Mouse (Mus musculus): ENCODE measurements around the gene Pias4. TPM values are rescaled to one million over a fixed set of nuclear protein-coding genes. Genes with fewer than 3 reads are reported as not detected.
A peak's percentile ranks its signal among the peaks of the same experiment; 100 is the strongest.
"Not testable (repeated sequence)": the region's sequence is repeated elsewhere in the genome, so short reads cannot be mapped to it uniquely, and the experiment has no call there.

Pias4 gene
- polyA plus RNA-seq, 1 experiment from 2014 or later: 35.7 TPM

DNA sequence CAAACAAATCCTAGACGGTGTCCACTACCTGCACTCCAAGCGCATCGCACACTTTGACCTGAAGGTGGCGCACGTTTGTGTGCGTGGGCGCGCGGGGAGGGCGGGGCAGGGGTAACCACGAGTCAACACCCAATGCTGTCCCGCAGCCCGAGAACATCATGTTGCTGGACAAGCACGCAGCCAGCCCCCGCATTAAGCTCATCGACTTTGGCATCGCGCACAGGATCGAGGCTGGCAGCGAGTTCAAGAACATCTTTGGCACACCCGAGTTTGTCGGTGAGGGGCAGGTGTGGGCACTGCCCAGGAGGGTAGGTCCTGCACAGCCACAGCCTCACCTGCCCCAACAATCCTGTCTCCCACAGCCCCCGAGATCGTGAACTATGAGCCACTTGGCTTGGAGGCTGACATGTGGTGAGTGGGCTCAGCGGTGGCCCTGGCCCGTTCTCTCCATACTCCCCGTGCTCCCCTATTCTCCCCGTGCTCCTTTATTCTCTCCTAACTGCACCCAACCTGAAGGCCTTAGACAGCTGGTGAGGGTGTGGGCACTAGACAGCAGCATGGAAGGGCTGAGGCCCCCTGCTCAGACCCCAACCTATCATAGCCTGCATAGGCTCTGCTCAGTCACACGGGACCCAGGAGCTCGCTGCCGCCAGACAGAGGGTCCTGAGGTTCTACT lies 22.7 kb upstream of the Pias4 start:
- peaks cover 56% of the 10 kb centered on the region for H3K36me3 ChIP-seq
- ATAC-seq (ENCODE audit: extremely low read depth, insufficient number of reproducible peaks, low FRiP score, low TSS enrichment): no peak
- H3K4me3 ChIP-seq: no peak overlapping the region
- H3K27me3 ChIP-seq (replicated peaks): peaks cover 17% of the 10 kb centered on the region
- no peak overlapping the region for H3K4me2 ChIP-seq
- no peaks in the 10 kb centered on the region for H3K9me3 ChIP-seq
- H3K27ac ChIP-seq (replicated peaks): peak overlapping the region; percentile 99; the same call in 1 of the 2 replicates
- WGBS: 71% methylated on average over 31 of the region's 31 CpGs
- peak overlapping the region; percentile 47; the same call in 1 of the 2 replicates for H3K9ac ChIP-seq
- peaks cover 38% of the 10 kb centered on the region for H3K4me1 ChIP-seq

DNA sequence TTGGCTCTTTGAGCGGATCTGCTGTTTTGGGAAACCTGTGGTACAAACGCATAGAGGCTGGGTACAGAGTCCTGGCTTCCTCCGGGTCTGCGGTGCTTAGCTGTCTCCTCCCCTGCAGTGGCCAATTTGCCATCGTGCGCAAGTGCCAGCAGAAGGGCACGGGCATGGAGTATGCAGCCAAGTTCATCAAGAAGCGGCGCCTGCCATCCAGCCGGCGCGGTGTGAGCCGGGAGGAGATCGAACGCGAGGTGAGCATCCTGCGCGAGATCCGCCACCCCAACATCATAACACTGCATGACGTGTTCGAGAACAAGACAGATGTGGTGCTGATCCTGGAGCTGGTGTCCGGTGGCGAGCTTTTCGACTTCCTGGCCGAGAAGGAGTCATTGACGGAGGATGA lies 22.1 kb upstream of the Pias4 start:
- no peak overlapping the region for H3K4me3 ChIP-seq
- 77% methylated on average over 26 of the region's 26 CpGs for WGBS
- peaks cover 43% of the 10 kb centered on the region for H3K4me1 ChIP-seq
- no peak overlapping the region for H3K4me2 ChIP-seq
- no peak for ATAC-seq (ENCODE audit: extremely low read depth, insufficient number of reproducible peaks, low FRiP score, low TSS enrichment)
- no peak overlapping the region for H3K27ac ChIP-seq (replicated peaks)
- H3K9me3 ChIP-seq: no peaks in the 10 kb centered on the region
- peaks cover 61% of the 10 kb centered on the region for H3K36me3 ChIP-seq
- H3K27me3 ChIP-seq (replicated peaks): peaks cover 11% of the 10 kb centered on the region
- no peak overlapping the region for H3K9ac ChIP-seq

DNA sequence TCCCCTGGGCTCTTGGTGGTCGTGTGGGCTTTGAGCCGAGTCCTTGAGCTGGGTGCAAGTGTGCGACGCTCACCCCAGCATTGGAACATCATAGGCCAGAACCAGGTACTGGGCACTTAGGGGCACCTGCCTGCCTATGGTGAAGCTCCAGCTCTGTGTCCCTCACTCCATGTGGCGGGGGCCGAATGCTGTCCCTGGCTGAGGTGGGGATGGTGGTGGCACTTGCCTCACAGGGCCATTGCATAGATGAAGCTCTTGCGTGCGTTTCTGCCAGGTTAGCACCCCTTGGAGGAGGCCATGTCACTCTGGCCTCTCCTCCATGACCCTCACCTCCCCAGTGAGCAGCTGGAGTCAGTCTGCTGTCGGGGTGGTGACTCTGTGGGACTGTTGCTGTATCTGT lies 19.4 kb upstream of the Pias4 start:
- no peak overlapping the region for H3K27ac ChIP-seq (replicated peaks)
- peak overlapping the region; percentile 44; the same call in 1 of the 2 replicates for H3K9ac ChIP-seq
- WGBS: 94% methylated on average over 9 of the region's 9 CpGs
- H3K4me2 ChIP-seq: no peak overlapping the region
- H3K27me3 ChIP-seq (replicated peaks): no peaks in the 10 kb centered on the region
- H3K9me3 ChIP-seq: no peaks in the 10 kb centered on the region
- H3K4me1 ChIP-seq: peaks cover 46% of the 10 kb centered on the region
- H3K36me3 ChIP-seq: peaks cover 76% of the 10 kb centered on the region
- no peak overlapping the region for H3K4me3 ChIP-seq
- no peak for ATAC-seq (ENCODE audit: extremely low read depth, insufficient number of reproducible peaks, low FRiP score, low TSS enrichment)

DNA sequence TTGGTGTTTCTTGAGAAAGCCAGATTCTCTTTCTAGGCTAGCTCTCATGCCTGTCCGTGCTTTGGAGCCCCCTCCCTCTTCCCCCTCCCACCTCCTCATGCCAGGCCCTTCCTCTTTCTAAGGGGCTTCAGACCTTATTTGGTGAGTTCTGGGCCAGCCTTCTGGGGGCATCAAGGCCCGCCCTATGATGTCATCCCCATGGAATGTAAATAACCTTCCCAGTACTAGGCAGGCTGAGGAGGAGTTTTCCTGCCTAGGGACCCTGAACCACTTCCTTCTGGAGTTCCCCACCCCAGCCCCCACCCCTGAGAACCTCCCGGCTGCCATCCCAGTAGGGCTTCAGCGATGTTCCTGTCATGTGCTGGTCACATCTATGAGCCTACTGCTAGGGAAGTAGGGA lies 17.0 kb upstream of the Pias4 start:
- Histone ChIP-seq H3K36me3 (peaks cover 79% of the 10 kb centered on the region), H3K4me1 (peaks cover 49% of the 10 kb centered on the region), H3K4me2 (peak overlapping the region; percentile 82), H3K4me3 (peak overlapping the region; percentile 6; the same call in 1 of the 2 replicates), H3K9me3 (no peaks in the 10 kb centered on the region), H3K9ac (peak overlapping the region; percentile 89), H3K27ac (replicated peaks) (peak overlapping the region; percentile 94), H3K27me3 (replicated peaks) (no peaks in the 10 kb centered on the region)
- no peak for ATAC-seq (ENCODE audit: extremely low read depth, insufficient number of reproducible peaks, low FRiP score, low TSS enrichment)
- 13% methylated on average over 4 of the region's 4 CpGs for WGBS

DNA sequence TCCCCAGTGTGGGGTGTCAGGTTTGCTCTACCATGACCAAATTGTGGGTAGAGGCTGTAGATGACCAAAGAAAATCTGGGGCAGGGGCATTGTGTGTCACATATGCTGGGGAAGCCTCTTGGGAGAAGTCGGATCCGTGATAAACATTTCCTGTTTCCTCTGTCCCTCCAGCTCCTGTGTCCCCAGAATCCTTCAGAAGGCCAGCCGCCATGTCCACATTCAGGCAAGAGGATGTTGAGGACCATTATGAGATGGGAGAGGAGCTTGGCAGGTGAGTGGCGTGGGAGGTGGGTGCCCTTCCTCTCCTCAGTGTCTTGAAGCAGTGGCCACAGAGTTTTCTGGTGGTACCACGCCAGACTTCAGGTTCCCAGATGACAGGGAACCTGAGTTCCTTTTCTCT lies 16.1 kb upstream of the Pias4 start, which contains the start of gene 4930442H23Rik:
Gene 4930442H23Rik, minus strand, starts transcription at position 45 of the 400 bp plus-strand sequence.
- WGBS: 69% methylated on average over 5 of the region's 5 CpGs
- no peak for ATAC-seq (ENCODE audit: extremely low read depth, insufficient number of reproducible peaks, low FRiP score, low TSS enrichment)
- Histone ChIP-seq H3K27me3 (replicated peaks) (no peaks in the 10 kb centered on the region), H3K4me2 (peak within 1 kb of the TSS; percentile 82), H3K9ac (peak within 1 kb of the TSS; percentile 89), H3K4me1 (peaks cover 58% of the 10 kb centered on the region), H3K36me3 (peaks cover 83% of the 10 kb centered on the region), H3K4me3 (peak within 1 kb of the TSS; percentile 80), H3K9me3 (no peaks in the 10 kb centered on the region), H3K27ac (replicated peaks) (peak within 1 kb of the TSS; percentile 94)

DNA sequence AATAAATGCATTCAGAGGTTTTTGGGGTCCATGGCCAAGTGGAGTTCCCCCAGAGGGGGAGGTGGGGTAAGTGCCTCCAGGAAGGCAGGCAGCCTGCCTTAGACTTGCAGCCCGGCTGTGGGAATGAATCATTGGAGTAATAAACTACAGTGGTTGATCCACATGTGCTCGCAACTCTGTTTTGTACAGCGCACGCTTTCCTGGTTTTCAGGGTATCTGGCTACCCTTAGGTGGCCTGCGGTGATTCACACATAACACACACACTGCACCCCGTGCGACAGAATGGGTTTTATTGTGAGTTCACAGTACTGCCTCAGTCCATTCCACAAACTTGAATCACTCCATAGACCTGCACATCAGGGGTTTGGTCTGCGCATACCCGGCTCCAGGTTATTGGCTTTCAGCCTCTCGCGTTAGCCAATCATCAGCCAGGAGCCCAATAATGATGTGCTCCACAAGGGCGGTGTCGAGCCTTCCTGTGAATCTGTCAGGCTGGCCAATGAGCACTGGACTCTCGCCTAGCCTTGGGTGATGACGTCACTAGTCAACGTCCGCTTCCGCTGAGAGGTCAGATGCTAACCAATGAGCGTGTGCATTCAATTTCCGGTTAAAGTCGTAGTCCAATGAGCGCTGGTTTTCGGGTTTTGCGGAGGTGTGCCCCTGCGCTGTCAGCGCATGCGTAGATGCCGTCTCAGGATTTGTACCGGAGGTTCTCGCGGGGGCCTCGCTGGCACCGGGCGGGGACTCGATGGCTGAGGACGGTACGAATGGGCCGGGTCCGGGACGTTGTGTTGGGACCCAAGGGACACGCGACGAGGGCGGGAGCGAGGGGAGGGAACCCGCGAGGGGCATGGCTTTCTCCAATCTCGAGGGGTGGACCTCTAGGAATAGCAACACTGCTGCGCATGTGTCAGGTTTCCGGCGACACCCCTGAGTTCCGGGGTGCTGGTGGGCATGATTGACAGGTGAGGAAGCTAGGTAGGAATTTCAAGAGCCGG lies 14.9 kb upstream of the Pias4 start, which contains the start of gene Dapk3:
Gene Dapk3, plus strand, starts transcription at position 670 of the 998 bp plus-strand sequence.
- 5% methylated on average over 53 of the region's 53 CpGs for WGBS
- Histone ChIP-seq H3K4me2 (peak within 1 kb of the TSS; percentile 82), H3K27me3 (replicated peaks) (no peaks in the 10 kb centered on the region), H3K9ac (peak within 1 kb of the TSS; percentile 89), H3K27ac (replicated peaks) (peak within 1 kb of the TSS; percentile 94), H3K9me3 (no peaks in the 10 kb centered on the region), H3K4me1 (peaks cover 70% of the 10 kb centered on the region), H3K4me3 (peak within 1 kb of the TSS; percentile 80), H3K36me3 (peaks cover 84% of the 10 kb centered on the region)
- peak; percentile 86 for ATAC-seq (ENCODE audit: extremely low read depth, insufficient number of reproducible peaks, low FRiP score, low TSS enrichment)

DNA sequence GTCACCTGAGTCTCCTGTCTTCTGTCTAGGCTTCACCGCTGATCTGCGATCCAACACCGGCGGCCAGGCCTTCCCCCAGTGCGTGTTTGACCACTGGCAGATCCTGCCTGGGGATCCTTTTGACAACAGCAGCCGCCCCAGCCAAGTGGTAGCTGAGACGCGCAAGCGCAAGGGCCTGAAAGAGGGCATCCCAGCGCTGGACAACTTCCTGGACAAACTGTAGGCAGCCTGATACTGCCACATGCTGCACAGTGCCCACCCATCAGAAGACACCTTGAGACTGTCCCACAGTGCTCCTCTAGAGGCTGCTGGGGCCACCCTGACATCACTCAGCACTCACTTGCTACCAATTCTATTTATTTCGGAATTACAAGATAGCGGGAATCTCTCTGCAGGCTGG lies 14.1 kb upstream of the Pias4 start:
- Histone ChIP-seq H3K27ac (replicated peaks) (peak overlapping the region; percentile 60), H3K4me1 (peaks cover 73% of the 10 kb centered on the region), H3K36me3 (peaks cover 82% of the 10 kb centered on the region), H3K9ac (0 out of 2 replicates have a peak overlapping the region, but pooled peaks have one; percentile 24)
- H3K27me3 ChIP-seq (replicated peaks); H3K4me2 ChIP-seq; H3K9me3 ChIP-seq; H3K4me3 ChIP-seq; ATAC-seq (ENCODE audit: extremely low read depth, insufficient number of reproducible peaks, low FRiP score, low TSS enrichment): not testable (repeated sequence)
- WGBS: 67% methylated on average over 12 of the region's 12 CpGs

DNA sequence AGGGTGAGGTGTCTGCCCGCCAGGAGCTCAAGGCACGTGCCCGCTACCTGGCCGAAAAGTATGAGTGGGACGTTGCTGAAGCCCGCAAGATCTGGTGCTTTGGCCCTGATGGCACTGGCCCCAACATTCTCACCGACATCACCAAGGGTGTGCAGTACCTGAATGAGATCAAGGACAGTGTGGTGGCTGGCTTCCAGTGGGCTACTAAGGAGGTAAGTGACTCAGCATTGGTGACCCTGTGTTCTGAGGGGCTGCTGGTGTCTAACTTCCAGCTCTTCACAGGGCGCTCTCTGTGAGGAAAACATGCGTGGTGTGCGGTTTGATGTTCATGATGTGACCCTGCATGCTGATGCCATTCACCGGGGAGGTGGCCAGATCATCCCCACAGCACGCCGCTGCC lies 13.2 kb upstream of the Pias4 start:
- Histone ChIP-seq H3K4me2 (no peak overlapping the region), H3K4me1 (peaks cover 74% of the 10 kb centered on the region), H3K27ac (replicated peaks) (peak overlapping the region; percentile 60; the same call in 1 of the 2 replicates), H3K27me3 (replicated peaks) (no peaks in the 10 kb centered on the region), H3K36me3 (peaks cover 75% of the 10 kb centered on the region), H3K4me3 (no peak overlapping the region), H3K9me3 (no peaks in the 10 kb centered on the region), H3K9ac (peak overlapping the region; percentile 54; the same call in 1 of the 2 replicates)
- WGBS: 89% methylated on average over 13 of the region's 13 CpGs
- no peak for ATAC-seq (ENCODE audit: extremely low read depth, insufficient number of reproducible peaks, low FRiP score, low TSS enrichment)

DNA sequence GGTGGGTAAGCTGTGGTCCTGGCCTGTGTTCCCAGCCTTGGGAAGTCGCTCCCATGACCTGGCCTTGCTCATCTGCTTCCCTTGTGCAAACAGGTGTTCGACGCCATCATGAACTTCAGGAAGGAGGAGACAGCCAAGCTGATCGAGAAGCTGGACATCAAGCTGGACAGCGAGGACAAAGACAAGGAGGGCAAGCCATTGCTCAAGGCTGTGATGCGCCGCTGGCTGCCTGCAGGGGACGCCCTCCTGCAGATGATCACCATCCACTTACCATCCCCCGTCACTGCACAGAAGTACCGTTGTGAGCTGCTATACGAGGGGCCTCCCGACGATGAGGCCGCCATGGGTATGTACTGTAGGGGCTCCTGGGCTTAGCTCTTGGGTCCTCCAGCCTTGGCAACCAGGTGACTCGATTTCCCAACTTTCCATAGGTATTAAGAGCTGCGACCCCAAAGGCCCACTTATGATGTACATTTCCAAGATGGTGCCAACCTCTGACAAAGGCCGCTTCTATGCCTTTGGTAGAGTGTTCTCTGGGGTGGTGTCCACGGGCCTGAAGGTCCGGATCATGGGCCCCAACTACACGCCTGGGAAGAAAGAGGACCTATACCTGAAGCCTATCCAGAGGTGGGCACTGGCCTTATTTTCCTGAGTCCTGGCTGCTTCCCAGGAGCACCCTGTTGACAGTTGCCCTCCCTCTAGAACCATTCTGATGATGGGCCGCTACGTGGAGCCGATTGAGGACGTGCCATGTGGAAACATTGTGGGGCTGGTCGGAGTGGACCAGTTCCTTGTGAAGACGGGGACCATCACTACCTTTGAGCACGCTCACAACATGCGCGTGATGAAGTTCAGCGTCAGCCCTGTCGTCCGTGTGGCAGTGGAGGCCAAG lies 12.0 kb upstream of the Pias4 start:
- Histone ChIP-seq H3K36me3 (peaks cover 64% of the 10 kb centered on the region), H3K4me1 (peaks cover 75% of the 10 kb centered on the region), H3K27ac (replicated peaks) (peak overlapping the region; percentile 60; the same call in 1 of the 2 replicates), H3K4me3 (no peak overlapping the region), H3K4me2 (no peak overlapping the region), H3K9me3 (no peaks in the 10 kb centered on the region), H3K27me3 (replicated peaks) (no peaks in the 10 kb centered on the region), H3K9ac (peak overlapping the region; percentile 37)
- WGBS: 89% methylated on average over 32 of the region's 32 CpGs
- ATAC-seq (ENCODE audit: extremely low read depth, insufficient number of reproducible peaks, low FRiP score, low TSS enrichment): no peak

DNA sequence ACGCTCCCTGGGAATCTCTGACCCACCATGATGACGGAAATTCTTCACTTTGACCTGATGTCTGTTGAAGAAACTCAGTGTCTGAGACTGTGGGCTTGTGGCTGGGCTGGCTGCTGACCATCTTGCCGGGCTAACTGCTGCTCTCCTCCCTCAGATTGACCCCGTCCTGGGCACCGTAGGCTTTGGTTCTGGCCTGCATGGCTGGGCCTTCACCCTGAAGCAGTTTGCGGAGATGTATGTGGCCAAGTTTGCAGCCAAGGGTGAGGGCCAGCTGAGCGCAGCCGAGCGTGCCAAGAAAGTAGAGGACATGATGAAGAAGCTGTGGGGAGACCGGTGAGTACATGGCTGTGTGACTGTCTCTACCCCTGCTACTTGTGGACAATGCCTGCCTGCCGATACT lies 11.2 kb upstream of the Pias4 start:
- WGBS: 95% methylated on average over 11 of the region's 11 CpGs
- ATAC-seq (ENCODE audit: extremely low read depth, insufficient number of reproducible peaks, low FRiP score, low TSS enrichment): no peak
- no peak overlapping the region; the same call in 1 of the 2 replicates for H3K9ac ChIP-seq
- no peak overlapping the region for H3K4me2 ChIP-seq
- H3K4me3 ChIP-seq: peak overlapping the region; percentile 95; the same call in 1 of the 2 replicates
- H3K27ac ChIP-seq (replicated peaks): no peak overlapping the region; the same call in 1 of the 2 replicates
- peaks cover 56% of the 10 kb centered on the region for H3K36me3 ChIP-seq
- no peaks in the 10 kb centered on the region for H3K27me3 ChIP-seq (replicated peaks)
- H3K4me1 ChIP-seq: peaks cover 75% of the 10 kb centered on the region
- H3K9me3 ChIP-seq: no peaks in the 10 kb centered on the region
